Mouse (Mus musculus): ENCODE results near the gene Spaca5. TPM values are rescaled to one million over a fixed set of nuclear protein-coding genes. Genes with fewer than 3 reads are reported as not detected.

Gene Spaca5
- polyA plus RNA-seq (2012; rRNA removed): not detected in 2 replicates

- Histone ChIP-seq H3K27ac (ENCODE audit: insufficient read depth, low read length) (no peak within 1 kb of the TSS), H3K4me3 (ENCODE audit: insufficient read depth, low read length) (no peak within 1 kb of the TSS), H3K4me1 (ENCODE audit: control insufficient read depth, insufficient read depth, low read length) (no peaks in the 10 kb centered on the region)
- TF ChIP-seq POLR2A (IDR thresholded peaks at IDR 0.05; ENCODE audit: extremely low read depth, insufficient read depth, low read length): no peak
- TF ChIP-seq CTCF (IDR thresholded peaks at IDR 0.05; ENCODE audit: extremely low read depth, insufficient read depth, low read length): no peak
Measured at GRCm38 (mm10) chrX:21068106-21068505, at the start of gene Spaca5. Spaca5 (plus strand) TSS chrX:21068406.

DNA sequence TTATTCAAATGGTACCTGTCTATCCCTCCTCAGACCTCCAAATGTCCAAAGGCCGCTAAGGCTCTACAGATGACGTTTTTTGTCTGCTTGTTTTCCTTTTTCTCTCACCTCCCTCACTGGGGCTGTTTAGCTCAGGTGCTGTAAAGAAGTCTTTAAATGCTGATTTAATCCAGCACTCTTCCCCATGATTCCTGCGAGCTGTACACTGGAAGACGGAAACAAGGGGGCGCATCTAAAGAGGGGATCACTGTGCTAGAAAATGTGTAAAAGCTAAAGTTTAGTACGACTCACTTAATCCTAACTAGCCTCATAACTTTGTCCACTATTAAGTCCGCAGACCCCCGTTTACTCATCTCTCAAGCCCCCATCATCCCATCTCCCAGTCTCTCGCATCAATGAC, 6.7 kb upstream of the Spaca5 start:
- peak overlapping the region; percentile 55 for H3K4me3 ChIP-seq (ENCODE audit: insufficient read depth, low read length)
- no peak overlapping the region for H3K27ac ChIP-seq (ENCODE audit: insufficient read depth, low read length)
- TF ChIP-seq CTCF (IDR thresholded peaks at IDR 0.05; ENCODE audit: extremely low read depth, insufficient read depth, low read length): no peak
- TF ChIP-seq POLR2A (IDR thresholded peaks at IDR 0.05; ENCODE audit: extremely low read depth, insufficient read depth, low read length): no peak
- H3K4me1 ChIP-seq (ENCODE audit: control insufficient read depth, insufficient read depth, low read length): no peaks in the 10 kb centered on the region

DNA sequence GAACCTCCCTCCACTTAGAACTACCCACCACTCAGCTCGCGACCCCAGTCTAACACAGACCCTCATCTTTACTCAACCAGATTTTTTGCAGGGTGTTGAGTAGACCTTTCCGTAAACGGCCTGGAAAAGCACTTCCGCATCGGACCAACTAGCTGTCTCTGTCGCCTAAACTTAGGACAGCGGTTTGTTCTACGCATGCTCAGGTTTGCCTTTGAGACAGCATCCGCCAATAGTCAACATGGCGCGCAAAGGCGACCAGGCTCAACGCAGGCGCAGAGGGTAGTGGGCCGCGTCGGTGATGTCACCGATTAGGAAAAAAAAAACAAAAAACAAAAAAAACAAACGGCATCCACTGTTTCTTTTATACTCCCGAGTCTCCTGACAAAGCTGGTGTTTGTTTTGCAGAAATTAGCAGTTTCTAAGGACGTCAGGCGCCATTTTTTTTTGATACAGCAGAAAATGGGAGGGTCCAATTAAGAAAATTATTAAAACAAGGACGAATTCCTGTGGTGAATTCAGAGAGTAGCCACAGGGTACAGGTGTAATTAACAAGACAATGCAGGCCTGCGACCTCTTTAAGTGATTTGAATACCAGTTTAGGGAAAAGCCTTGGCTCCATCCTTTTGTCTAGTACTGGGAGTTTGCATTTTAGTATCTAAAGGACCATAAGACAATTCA, 6.2 kb upstream of the Spaca5 start, which contains the start of gene Zfp182:
Gene Zfp182 (minus strand): TSS at position 451 of the 678 bp plus-strand sequence.
- TF ChIP-seq CTCF (IDR thresholded peaks at IDR 0.05; ENCODE audit: extremely low read depth, insufficient read depth, low read length): no peak
- TF ChIP-seq POLR2A (IDR thresholded peaks at IDR 0.05; ENCODE audit: extremely low read depth, insufficient read depth, low read length): peak; percentile 61; the same call in 1 of the 2 replicates
- Histone ChIP-seq H3K4me3 (ENCODE audit: insufficient read depth, low read length) (peak within 1 kb of the TSS; percentile 55), H3K27ac (ENCODE audit: insufficient read depth, low read length) (no peak within 1 kb of the TSS), H3K4me1 (ENCODE audit: control insufficient read depth, insufficient read depth, low read length) (no peaks in the 10 kb centered on the region)

DNA sequence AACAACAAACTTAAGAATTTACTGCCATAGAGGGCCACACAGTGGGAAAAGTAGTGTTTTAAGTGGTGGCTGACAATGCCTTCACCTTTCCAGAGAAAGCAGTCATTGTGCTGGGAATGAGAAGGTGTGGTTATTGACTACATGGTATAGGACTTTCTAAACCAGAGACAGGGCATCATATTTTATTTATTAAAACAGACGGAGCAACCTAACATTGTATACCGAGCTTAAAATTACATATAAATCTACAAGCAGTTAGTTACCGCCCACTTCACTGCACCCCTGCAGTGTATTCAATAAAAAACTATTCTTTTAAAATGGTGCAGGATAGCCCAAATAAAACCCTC, 5.7 kb upstream of the Spaca5 start:
- H3K4me3 ChIP-seq (ENCODE audit: insufficient read depth, low read length): peak overlapping the region; percentile 55; the same call in 1 of the 2 replicates
- H3K4me1 ChIP-seq (ENCODE audit: control insufficient read depth, insufficient read depth, low read length): no peaks in the 10 kb centered on the region
- TF ChIP-seq POLR2A (IDR thresholded peaks at IDR 0.05; ENCODE audit: extremely low read depth, insufficient read depth, low read length) (no peak), CTCF (IDR thresholded peaks at IDR 0.05; ENCODE audit: extremely low read depth, insufficient read depth, low read length) (no peak)
- no peak overlapping the region for H3K27ac ChIP-seq (ENCODE audit: insufficient read depth, low read length)

GRCm38 (mm10) chrX:21088645-21088982, 20.4 kb downstream of the Spaca5 start:
- H3K27ac ChIP-seq (ENCODE audit: insufficient read depth, low read length): no peak overlapping the region
- H3K4me3 ChIP-seq (ENCODE audit: insufficient read depth, low read length): peak overlapping the region; percentile 91
- no peaks in the 10 kb centered on the region for H3K4me1 ChIP-seq (ENCODE audit: control insufficient read depth, insufficient read depth, low read length)
- TF ChIP-seq CTCF (IDR thresholded peaks at IDR 0.05; ENCODE audit: extremely low read depth, insufficient read depth, low read length): no peak
- no peak for TF ChIP-seq POLR2A (IDR thresholded peaks at IDR 0.05; ENCODE audit: extremely low read depth, insufficient read depth, low read length)

DNA sequence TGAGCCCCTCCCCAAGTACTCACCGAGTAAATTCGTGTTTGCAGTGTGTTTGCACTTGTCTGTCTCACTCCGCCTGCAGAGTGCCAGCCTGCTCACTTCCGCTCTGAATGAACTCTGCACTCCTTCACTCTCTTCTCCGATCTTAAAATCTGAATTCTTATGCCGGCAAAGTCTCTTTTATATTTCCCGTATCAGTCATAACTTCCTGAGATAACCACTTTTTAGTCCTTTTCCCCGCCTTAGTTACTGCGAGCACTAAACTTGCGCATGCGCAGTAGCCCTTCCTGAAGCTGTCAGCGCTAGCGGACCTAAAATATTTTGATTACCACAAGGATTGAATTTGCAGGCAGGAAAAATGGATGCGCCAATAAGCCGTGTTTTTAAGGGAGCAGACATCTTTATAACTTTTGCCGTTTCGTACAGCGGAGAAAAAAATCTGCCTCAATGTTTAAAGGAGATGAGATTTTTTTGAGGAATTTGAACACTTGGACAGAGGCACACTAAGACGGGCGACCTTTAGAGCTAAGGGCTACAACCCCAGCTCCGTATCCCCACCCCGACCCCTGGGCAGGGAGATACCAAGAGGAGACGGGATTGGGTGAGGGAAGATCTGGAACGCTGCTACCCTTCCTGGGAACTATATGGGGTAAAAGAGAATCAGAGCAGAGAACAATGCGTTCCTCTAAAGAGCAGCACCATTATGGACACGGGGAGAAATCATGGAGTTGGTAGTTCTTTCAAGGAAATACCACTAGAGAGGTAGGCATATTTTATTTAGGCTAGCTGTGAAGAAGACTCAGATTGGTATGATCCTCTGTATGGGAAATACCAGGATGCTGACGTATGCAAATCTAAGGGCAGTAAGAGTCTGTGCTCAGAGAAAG, 21.0 kb downstream of the Spaca5 start, which contains the start of gene Zfp300:
Gene Zfp300 (minus strand): TSS at position 545 of the 884 bp plus-strand sequence.
- H3K4me3 ChIP-seq (ENCODE audit: insufficient read depth, low read length): peak within 1 kb of the TSS; percentile 91
- peak within 1 kb of the TSS; percentile 95 for H3K27ac ChIP-seq (ENCODE audit: insufficient read depth, low read length)
- TF ChIP-seq CTCF (IDR thresholded peaks at IDR 0.05; ENCODE audit: extremely low read depth, insufficient read depth, low read length) (no peak), POLR2A (IDR thresholded peaks at IDR 0.05; ENCODE audit: extremely low read depth, insufficient read depth, low read length) (0 out of 2 replicates have a peak, but pooled peaks have one; percentile 6)
- no peaks in the 10 kb centered on the region for H3K4me1 ChIP-seq (ENCODE audit: control insufficient read depth, insufficient read depth, low read length)

- Histone ChIP-seq H3K4me3 (ENCODE audit: insufficient read depth, low read length) (peak overlapping the region; percentile 91), H3K27ac (ENCODE audit: insufficient read depth, low read length) (peak overlapping the region; percentile 95), H3K4me1 (ENCODE audit: control insufficient read depth, insufficient read depth, low read length) (no peaks in the 10 kb centered on the region)
- no peak for TF ChIP-seq POLR2A (IDR thresholded peaks at IDR 0.05; ENCODE audit: extremely low read depth, insufficient read depth, low read length)
- TF ChIP-seq CTCF (IDR thresholded peaks at IDR 0.05; ENCODE audit: extremely low read depth, insufficient read depth, low read length): no peak
Measured at GRCm38 (mm10) chrX:21089867-21090239, 21.6 kb downstream of the Spaca5 start.

- H3K4me1 ChIP-seq (ENCODE audit: control insufficient read depth, insufficient read depth, low read length): no peaks in the 10 kb centered on the region
- no peak within 1 kb of the TSS for H3K27ac ChIP-seq (ENCODE audit: insufficient read depth, low read length)
- TF ChIP-seq CTCF (IDR thresholded peaks at IDR 0.05; ENCODE audit: extremely low read depth, insufficient read depth, low read length) (no peak), POLR2A (IDR thresholded peaks at IDR 0.05; ENCODE audit: extremely low read depth, insufficient read depth, low read length) (no peak)
- no peak within 1 kb of the TSS for H3K4me3 ChIP-seq (ENCODE audit: insufficient read depth, low read length)
Measured at GRCm38 (mm10) chrX:21115520-21115919, 47.3 kb downstream of the Spaca5 start, which contains the start of gene Ssxa1. Ssxa1 (plus strand) TSS chrX:21115820.

Other genes with a start within 250 kb of the Spaca5 start
- gene Timp1, start 198.2 kb upstream of the Spaca5 start, polyA plus RNA-seq (2012; rRNA removed): 0.68 and 1.5 TPM in 2 replicates
- 295 and 303 TPM in 2 replicates for gene Syn1, start 147.4 kb upstream of the Spaca5 start, polyA plus RNA-seq (2012; rRNA removed)
- 18.4 and 22.0 TPM in 2 replicates for gene Cfp, start 136.9 kb upstream of the Spaca5 start, polyA plus RNA-seq (2012; rRNA removed)
- 40.2 and 44.3 TPM in 2 replicates for gene Elk1, start 117.8 kb upstream of the Spaca5 start, polyA plus RNA-seq (2012; rRNA removed)
- gene Uxt, start 106.4 kb upstream of the Spaca5 start, polyA plus RNA-seq (2012; rRNA removed): 14.4 and 14.9 TPM in 2 replicates
- 9.5 and 9.7 TPM in 2 replicates for gene Zfp182, start 6.1 kb upstream of the Spaca5 start, polyA plus RNA-seq (2012; rRNA removed)
- 1.3 and 1.4 TPM in 2 replicates for gene Zfp300, start 21.1 kb downstream of the Spaca5 start, polyA plus RNA-seq (2012; rRNA removed)
- gene Ssxa1, start 47.4 kb downstream of the Spaca5 start, polyA plus RNA-seq (2012; rRNA removed): not detected in 2 replicates
- not detected in 2 replicates for gene Gm21876, start 107.2 kb downstream of the Spaca5 start, polyA plus RNA-seq (2012; rRNA removed)

Measured in cortical plate, adult 2 months (tissue).